Mouse (Mus musculus) thymus, adult 2 months (tissue): ENCODE data around the gene Zdhhc4.

Experiments used
- CTCF ChIP-seq: fragments of 200-500 bp; IDR thresholded peaks from 2 replicates; pipeline ENCODE4 v1.5.1; 2012; ENCODE audit warnings: mild to moderate bottlenecking, control low read depth, low read length, moderate library complexity, borderline replicate concordance; ENCODE audit not compliant: control insufficient read depth, poor library complexity, insufficient read depth; ENCODE audit errors: extremely low read depth
- POLR2A ChIP-seq: fragments of 200-500 bp; IDR thresholded peaks from 2 replicates; pipeline ENCODE4 v1.6.1; 2012; ENCODE audit warnings: mild to moderate bottlenecking, low read length, control low read depth, moderate library complexity; ENCODE audit not compliant: control insufficient read depth, poor library complexity, insufficient read depth; ENCODE audit errors: extremely low read depth

DNA sequence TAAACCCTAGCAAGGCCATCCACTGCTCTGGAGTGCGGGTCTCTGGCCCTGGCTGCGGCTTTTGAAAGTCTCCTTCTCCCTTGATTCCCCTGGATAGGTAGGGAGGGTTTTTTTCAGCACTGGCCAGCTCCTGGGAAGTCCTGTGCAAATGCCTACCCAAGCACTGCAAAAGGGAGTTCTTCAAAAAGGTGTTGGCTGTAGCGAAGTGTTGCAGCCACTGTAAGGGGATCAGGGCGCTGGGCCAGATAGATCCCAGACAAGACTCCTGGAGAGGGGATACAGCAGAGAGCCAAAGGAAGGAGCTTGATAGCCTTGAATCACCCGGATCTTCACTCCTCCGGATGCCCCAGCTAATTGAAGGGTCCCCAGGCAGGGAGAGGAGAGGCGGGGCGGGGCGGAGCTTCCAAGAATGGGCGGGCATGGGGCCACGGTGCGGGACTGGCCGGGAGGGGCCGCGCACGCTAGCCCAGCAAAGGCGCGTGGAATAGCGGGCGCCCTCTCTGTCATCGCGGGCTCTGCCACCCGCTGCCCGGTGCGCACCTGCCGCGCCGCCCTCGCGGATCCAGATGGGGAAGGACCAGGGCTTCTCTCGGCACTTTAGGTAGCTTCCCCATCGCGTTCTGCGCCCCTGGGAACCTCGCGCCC, 40.7 kb upstream of the Zdhhc4 start:
- TF ChIP-seq CTCF (no peak), POLR2A (no peak)
